Comparison of ENCODE assay signal across 42 mouse cellular contexts in the genomic region with DNA sequence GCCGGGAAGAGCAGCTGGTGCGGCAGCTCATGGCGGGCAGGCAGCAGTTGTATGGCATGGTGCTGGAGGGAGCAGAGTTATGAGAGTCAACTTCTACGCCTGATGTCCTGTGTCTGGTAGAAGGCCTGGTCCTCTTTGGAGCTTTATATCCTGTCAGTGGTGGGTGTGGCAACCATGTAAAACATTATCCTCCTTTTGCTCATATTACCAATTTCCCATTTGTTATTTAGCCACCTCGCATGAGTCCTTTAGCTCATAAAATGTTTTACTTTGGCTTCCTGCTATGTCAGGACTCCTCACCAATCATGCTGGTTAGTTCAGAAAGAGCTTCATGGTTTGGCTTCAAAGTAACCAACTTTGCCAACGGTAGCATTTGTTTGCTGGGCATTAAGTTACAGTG. TPM values are rescaled to one million over a fixed set of nuclear protein-coding genes. Genes with fewer than 3 reads are reported as not detected.
"Had no signal": no experiment of that assay in that cellular context is flagged by ENCODE, and none has a peak within 500 bp of the region (broad histone marks: within the 10 kb centered on the region; RNA-seq: fewer than 3 reads in every experiment).

A gene (minus strand): TSS at position 101 of the 400 bp plus-strand sequence.

- H3K4me3 ChIP-seq: heart, embryonic 10.5 days; heart, embryonic 13.5 days; heart, embryonic 15.5 days; hindbrain, embryonic 10.5 days; hindbrain, embryonic 12.5 days; hindbrain, embryonic 13.5 days; hindbrain, embryonic 15.5 days; intestine, embryonic 15.5 days; kidney, embryonic 15.5 days; layer of hippocampus, adult 2 months; left cerebral cortex, adult 2 months had no signal

- H3K27ac ChIP-seq: heart, embryonic 10.5 days; heart, embryonic 13.5 days; heart, embryonic 15.5 days; hindbrain, embryonic 10.5 days; hindbrain, embryonic 12.5 days; hindbrain, embryonic 13.5 days; hindbrain, embryonic 14.5 days; hindbrain, embryonic 15.5 days; hindbrain, postnatal 0 days; intestine, embryonic 15.5 days; kidney, embryonic 15.5 days; kidney, postnatal 0 days; layer of hippocampus, adult 2 months; left cerebral cortex, adult 2 months had no signal

- ATAC-seq: hindbrain, embryonic 16.5 days; hindbrain, postnatal 0 days; inflammation-experienced regulatory T-cells, adult 6 months; intestine, embryonic 15.5 days; intestine, embryonic 16.5 days; intestine, postnatal 0 days had no signal

- DNase-seq: heart, postnatal 10 days; heart, postnatal 14 days; heart, postnatal 36 days; heart, postnatal 4 days; kidney, adult 11 months; kidney, adult 18-20 months; kidney, adult 2 months; kidney, adult 8-10 months; kidney, adult 9 months; kidney, postnatal 10 days; kidney, postnatal 14 days; kidney, postnatal 25 days; kidney, postnatal 36 days; kidney, postnatal 4 days; layer of hippocampus, adult 9-11 months; layer of hippocampus, postnatal 36 days had no signal

- H3K27me3 ChIP-seq: heart, embryonic 15.5 days; hindbrain, embryonic 12.5 days; hindbrain, embryonic 13.5 days; hindbrain, embryonic 15.5 days; intestine, embryonic 15.5 days; kidney, embryonic 15.5 days had no signal

- H3K9ac ChIP-seq: heart, embryonic 13.5 days; heart, embryonic 15.5 days; hindbrain, embryonic 12.5 days; hindbrain, embryonic 13.5 days; hindbrain, embryonic 14.5 days; hindbrain, embryonic 15.5 days; intestine, embryonic 15.5 days; kidney, embryonic 15.5 days had no signal

- H3K36me3 ChIP-seq: heart, embryonic 10.5 days; heart, embryonic 13.5 days; heart, embryonic 15.5 days; hindbrain, embryonic 10.5 days; hindbrain, embryonic 12.5 days; hindbrain, embryonic 13.5 days; hindbrain, embryonic 15.5 days; intestine, embryonic 15.5 days; kidney, embryonic 15.5 days had no signal

- H3K4me1 ChIP-seq: heart, embryonic 10.5 days; heart, embryonic 13.5 days; heart, embryonic 15.5 days; hindbrain, embryonic 12.5 days; hindbrain, embryonic 15.5 days; intestine, embryonic 15.5 days; kidney, embryonic 15.5 days had no signal

- H3K9me3 ChIP-seq: heart, embryonic 10.5 days; heart, embryonic 13.5 days; heart, embryonic 15.5 days; hindbrain, embryonic 10.5 days; hindbrain, embryonic 12.5 days; hindbrain, embryonic 13.5 days; hindbrain, embryonic 15.5 days; intestine, embryonic 15.5 days; kidney, embryonic 15.5 days had no signal

- H3K4me2 ChIP-seq: heart, embryonic 11.5 days; heart, embryonic 13.5 days; heart, embryonic 15.5 days; hindbrain, embryonic 12.5 days; hindbrain, embryonic 13.5 days; hindbrain, embryonic 14.5 days; hindbrain, embryonic 15.5 days; intestine, embryonic 15.5 days; kidney, embryonic 15.5 days had no signal

RNA-seq across cellular contexts. Expression of the gene that starts here (rescaled TPM):
- polyA plus RNA-seq: heart, embryonic 10.5 days; heart, embryonic 11.5 days; heart, embryonic 13.5 days; heart, embryonic 14.5 days; heart, embryonic 15.5 days; heart, embryonic 16.5 days; heart, postnatal 0 days; hindbrain, embryonic 10.5 days; hindbrain, embryonic 11.5 days; hindbrain, embryonic 12.5 days; hindbrain, embryonic 13.5 days; hindbrain, embryonic 14.5 days; hindbrain, embryonic 15.5 days; inflammation-experienced regulatory T-cells, adult 6 months; intestine, embryonic 14.5 days; intestine, embryonic 16.5 days; intestine, postnatal 0 days; kidney, adult 2 months; kidney, embryonic 14.5 days; kidney, embryonic 15.5 days; kidney, postnatal 0 days; large intestine, adult 2 months had no signal
